Comparison of ENCODE assay signal across 8 mouse cellular contexts in the genomic region with DNA sequence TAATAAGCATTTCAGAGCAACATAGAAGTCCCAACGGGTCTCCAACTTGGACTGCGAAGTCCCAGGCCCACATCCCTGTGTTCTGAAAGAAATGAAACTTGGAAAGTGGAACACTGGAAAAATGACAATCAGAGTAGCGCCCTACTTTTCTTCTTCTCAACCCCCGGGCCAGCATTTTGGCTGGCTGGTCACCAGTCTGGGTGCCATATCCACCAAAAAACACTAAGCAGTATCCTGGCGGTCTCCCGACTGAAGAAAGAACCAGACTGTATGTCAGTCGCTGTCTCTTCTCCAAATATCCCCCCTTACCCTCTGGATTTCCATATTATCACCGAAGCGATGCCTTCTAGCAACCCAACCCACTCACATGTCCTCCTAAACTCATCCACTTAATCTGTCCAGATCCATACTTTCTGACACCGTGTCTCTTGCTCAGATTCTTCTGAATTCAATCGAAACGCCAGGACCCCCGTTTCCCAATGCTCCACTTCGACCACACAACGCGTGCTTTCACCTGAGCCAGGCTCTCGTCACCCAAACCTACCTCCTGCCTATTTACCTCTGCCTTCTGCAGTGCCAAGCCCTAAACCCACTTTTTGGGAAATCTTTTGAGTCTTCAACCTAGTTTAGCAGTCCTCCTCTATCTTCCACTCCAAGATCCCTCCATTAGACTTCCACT. TPM values are rescaled to one million over a fixed set of nuclear protein-coding genes. Genes with fewer than 3 reads are reported as not detected.
DNase-seq lines count a peak whose midpoint lies in the region; ATAC-seq and TF ChIP-seq lines count a peak whose summit lies in the region.

No protein-coding gene starts in this region.

- peaks cover 25% of the 10 kb centered on the region for H3K4me1 ChIP-seq in limb, embryonic 15.5 days
- peaks cover 11% of the 10 kb centered on the region for H3K4me1 ChIP-seq in neural tube, embryonic 12.5 days

- peak overlapping the region; percentile 100 for H3K27ac ChIP-seq in limb, embryonic 15.5 days
- H3K27ac ChIP-seq in neural tube, embryonic 12.5 days: no peak overlapping the region

- intact Hi-C loops in heart, postnatal 14 days (cut with DNase I): loop anchor here (2.0 kb wide), 1 partner anchor 46 kb away; no protein-coding TSS in a partner anchor

- no peaks in the 10 kb centered on the region for H3K27me3 ChIP-seq in limb, embryonic 15.5 days
- no peaks in the 10 kb centered on the region for H3K27me3 ChIP-seq in neural tube, embryonic 12.5 days (replicated peaks)

- WGBS in limb, embryonic 15.5 days: 3% methylated on average over 17 of the region's 17 CpGs
- WGBS in neural tube, embryonic 12.5 days: 4% methylated on average over 17 of the region's 17 CpGs

- H3K36me3 ChIP-seq in limb, embryonic 15.5 days: peaks cover 7% of the 10 kb centered on the region; the same call in 1 of the 2 replicates
- no peaks in the 10 kb centered on the region for H3K36me3 ChIP-seq in neural tube, embryonic 12.5 days

- H3K4me3 ChIP-seq in limb, embryonic 15.5 days: peak overlapping the region; percentile 69
- H3K4me3 ChIP-seq in neural tube, embryonic 12.5 days: peak overlapping the region; percentile 62

- peak; percentile 13 for DNase-seq in right cerebral cortex, adult 18-20 months
- no peak for DNase-seq in right cerebral cortex, postnatal 36 days (ENCODE audit: low spot score in 2 of 2)
- peak; percentile 30 for DNase-seq in brain, embryonic 14.5 days (ENCODE audit: low read depth)
- peak; percentile 19 to 33 for DNase-seq in heart, postnatal 14 days

- no peak for TF ChIP-seq POLR2A in brain, embryonic 14.5 days (IDR thresholded peaks at IDR 0.05; ENCODE audit: borderline replicate concordance, extremely low read depth, insufficient read depth, insufficient read length, poor library complexity, severe bottlenecking)

- no peak for TF ChIP-seq CTCF in brain, embryonic 14.5 days (IDR thresholded peaks at IDR 0.05; ENCODE audit: borderline replicate concordance, extremely low read depth, insufficient read depth, insufficient read length)

- peak overlapping the region; percentile 59 for H3K9ac ChIP-seq in limb, embryonic 15.5 days
- H3K9ac ChIP-seq in neural tube, embryonic 12.5 days: peak overlapping the region; percentile 71

- peak overlapping the region; percentile 74 for H3K4me2 ChIP-seq in limb, embryonic 15.5 days
- peak overlapping the region; percentile 64 for H3K4me2 ChIP-seq in neural tube, embryonic 12.5 days (replicated peaks)

- no peaks in the 10 kb centered on the region for H3K9me3 ChIP-seq in limb, embryonic 15.5 days
- H3K9me3 ChIP-seq in neural tube, embryonic 12.5 days: no peaks in the 10 kb centered on the region

- peak; percentile 19 for ATAC-seq in erythroblast, adult 5-6 weeks (replicated peaks; ENCODE audit: low FRiP score, poor library complexity, severe bottlenecking)
- ATAC-seq in limb, embryonic 15.5 days (ENCODE audit: insufficient number of reproducible peaks, low FRiP score, low TSS enrichment, low read depth): no peak
- no peak for ATAC-seq in neural tube, embryonic 12.5 days (ENCODE audit: low FRiP score, low read depth)
- ATAC-seq in granulocyte monocyte progenitor cell, adult 5-6 weeks (replicated peaks; ENCODE audit: poor library complexity, severe bottlenecking): no peak

RNA-seq across cellular contexts. Expression of a gene that starts 0.4 kb away (rescaled TPM):
- not detected in 2 replicates for polyA plus RNA-seq in brain, embryonic 14.5 days (2012; rRNA removed)
- not detected in 2 replicates for total RNA-seq in erythroblast, adult 5-6 weeks (2015; ENCODE audit: low replicate concordance)
- not detected in 2 replicates for total RNA-seq in erythroblast, adult 5-6 weeks (2017; ENCODE audit: low replicate concordance)
- total RNA-seq in heart, postnatal 14 days (2021): under 1 TPM in 1 of 2 experiments, not detected in 1; 0.83 TPM
- not detected in 2 replicates for polyA plus RNA-seq in limb, embryonic 15.5 days (2015; fragmentation: Nextera tagmentation; extraction: Ambion mirVana)
- polyA plus RNA-seq in neural tube, embryonic 12.5 days (2016; fragmentation: Nextera tagmentation; extraction: Ambion mirVana): not detected in 2 replicates
- total RNA-seq in granulocyte monocyte progenitor cell, adult 5-6 weeks (2014; fragmentation: Nextera tagmentation): not detected in 2 replicates
- not detected in 2 replicates for total RNA-seq in granulocyte monocyte progenitor cell, adult 5-6 weeks (2017)

RNA-seq across cellular contexts. Expression of a gene that starts 0.8 kb away (rescaled TPM):
- polyA plus RNA-seq in brain, embryonic 14.5 days (2012; rRNA removed): 42.5 and 48.8 TPM in 2 replicates
- total RNA-seq in erythroblast, adult 5-6 weeks (2015; ENCODE audit: low replicate concordance): 43.9 and 44.4 TPM in 2 replicates
- total RNA-seq in erythroblast, adult 5-6 weeks (2017; ENCODE audit: low replicate concordance): 19.9 and 21.7 TPM in 2 replicates
- total RNA-seq in heart, postnatal 14 days (2021): 10 to 100 TPM; 65.2 to 68.8 TPM
- polyA plus RNA-seq in limb, embryonic 15.5 days (2015; fragmentation: Nextera tagmentation; extraction: Ambion mirVana): 48.7 and 49.6 TPM in 2 replicates
- 22.0 and 23.9 TPM in 2 replicates for polyA plus RNA-seq in neural tube, embryonic 12.5 days (2016; fragmentation: Nextera tagmentation; extraction: Ambion mirVana)
- total RNA-seq in granulocyte monocyte progenitor cell, adult 5-6 weeks (2014; fragmentation: Nextera tagmentation): 124 and 212 TPM in 2 replicates
- 43.1 and 60.2 TPM in 2 replicates for total RNA-seq in granulocyte monocyte progenitor cell, adult 5-6 weeks (2017)

RNA-seq across cellular contexts. Expression of a gene that starts 47.7 kb away (rescaled TPM):
- polyA plus RNA-seq in brain, embryonic 14.5 days (2012; rRNA removed): 462 and 655 TPM in 2 replicates
- total RNA-seq in erythroblast, adult 5-6 weeks (2015; ENCODE audit: low replicate concordance): 22.6 and 29.2 TPM in 2 replicates
- total RNA-seq in erythroblast, adult 5-6 weeks (2017; ENCODE audit: low replicate concordance): 9.0 and 15.5 TPM in 2 replicates
- total RNA-seq in heart, postnatal 14 days (2021): 10 to 100 TPM; 22.8 to 37.2 TPM
- polyA plus RNA-seq in limb, embryonic 15.5 days (2015; fragmentation: Nextera tagmentation; extraction: Ambion mirVana): 48.8 and 56.6 TPM in 2 replicates
- polyA plus RNA-seq in neural tube, embryonic 12.5 days (2016; fragmentation: Nextera tagmentation; extraction: Ambion mirVana): 61.1 and 62.7 TPM in 2 replicates
- total RNA-seq in granulocyte monocyte progenitor cell, adult 5-6 weeks (2014; fragmentation: Nextera tagmentation): 69.8 and 122 TPM in 2 replicates
- total RNA-seq in granulocyte monocyte progenitor cell, adult 5-6 weeks (2017): 83.4 and 95.4 TPM in 2 replicates

Comparison
In these comparisons a context has a peak if more than half of its experiments do, and no peak if none do; other contexts are left out.
1. DNase-seq: peak in right cerebral cortex, adult 18-20 months (single experiment), brain, embryonic 14.5 days (single experiment) and heart, postnatal 14 days (2 of 2); none in right cerebral cortex, postnatal 36 days (0 of 2).